Mouse (Mus musculus) kidney, postnatal 36 days (tissue): ENCODE data around the gene Idua.

ENCODE experiments used
- DNase-seq, 2 experiments: peaks; one replicate each; pipeline ENCODE4 v3.0.0; 2021 to 2022; ENCODE audit warnings: mixed read lengths in 2 of 2

The Idua gene

DNA sequence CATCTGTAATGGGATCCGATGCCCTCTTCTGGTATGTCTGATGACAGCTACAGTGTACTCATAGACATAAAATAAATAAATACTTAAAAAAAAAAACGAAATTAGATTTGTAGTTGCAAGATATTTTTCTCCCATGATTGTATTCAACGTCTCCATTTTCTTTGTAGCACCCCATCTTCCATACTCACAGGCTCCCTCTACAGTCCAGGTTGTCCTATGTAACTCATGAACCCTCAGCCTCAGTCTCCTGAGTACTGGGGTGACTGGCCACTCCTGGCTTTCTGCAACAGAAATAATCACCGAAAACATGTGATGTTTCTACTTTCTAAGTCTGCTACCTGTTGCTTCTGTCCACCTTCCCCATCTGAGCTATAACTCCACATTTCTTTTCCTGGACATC is 31.0 kb downstream of the Idua start:
- no peak for DNase-seq

DNA sequence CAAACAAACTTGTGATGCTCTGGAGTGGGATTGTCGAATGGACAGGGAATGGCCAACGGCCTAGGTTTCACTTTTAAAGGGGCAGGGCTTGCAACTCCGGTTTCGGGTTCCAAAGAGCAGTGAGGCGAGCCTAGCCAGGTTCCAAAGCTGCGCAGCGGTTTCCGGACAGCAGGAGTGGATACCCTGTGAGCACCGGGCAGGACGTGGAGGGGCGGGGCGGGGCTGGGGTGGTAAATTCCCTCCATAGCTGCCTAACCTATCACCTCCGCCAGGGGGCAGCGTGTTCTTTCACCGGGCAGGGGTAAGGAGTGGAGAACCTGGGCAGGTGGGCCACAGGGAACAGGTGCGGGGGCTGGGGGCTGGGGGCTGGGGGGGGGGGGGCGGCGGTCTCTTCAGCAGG is 32.1 kb downstream of the Idua start, which contains the start of gene Fgfrl1:
Gene Fgfrl1, plus strand, starts transcription at position 112 of the 400 bp plus-strand sequence.
- peak; percentile 76 to 90 for DNase-seq

DNA sequence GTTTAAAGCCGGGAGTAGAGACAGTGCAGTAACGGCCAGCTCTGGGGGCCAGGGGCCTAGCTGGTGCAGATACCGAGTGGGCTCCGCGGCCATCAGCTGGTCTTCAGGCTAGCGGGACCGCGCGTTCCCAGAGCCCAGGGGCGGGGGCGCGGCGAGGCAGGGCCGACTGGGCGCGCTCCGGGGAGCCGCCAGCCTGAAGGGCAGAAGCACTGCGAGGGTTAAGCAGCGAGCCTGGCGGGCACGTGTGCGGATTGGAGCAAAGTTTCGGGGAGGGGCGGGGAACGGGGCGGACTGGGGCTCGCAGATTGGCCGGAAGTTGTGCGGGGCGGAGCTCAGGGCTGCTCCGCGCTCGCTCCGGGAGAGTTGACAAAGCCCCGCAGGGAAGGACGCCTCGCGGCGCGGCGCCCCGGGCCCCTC is 33.7 kb downstream of the Idua start:
- peak; percentile 92 to 95 for DNase-seq

DNA sequence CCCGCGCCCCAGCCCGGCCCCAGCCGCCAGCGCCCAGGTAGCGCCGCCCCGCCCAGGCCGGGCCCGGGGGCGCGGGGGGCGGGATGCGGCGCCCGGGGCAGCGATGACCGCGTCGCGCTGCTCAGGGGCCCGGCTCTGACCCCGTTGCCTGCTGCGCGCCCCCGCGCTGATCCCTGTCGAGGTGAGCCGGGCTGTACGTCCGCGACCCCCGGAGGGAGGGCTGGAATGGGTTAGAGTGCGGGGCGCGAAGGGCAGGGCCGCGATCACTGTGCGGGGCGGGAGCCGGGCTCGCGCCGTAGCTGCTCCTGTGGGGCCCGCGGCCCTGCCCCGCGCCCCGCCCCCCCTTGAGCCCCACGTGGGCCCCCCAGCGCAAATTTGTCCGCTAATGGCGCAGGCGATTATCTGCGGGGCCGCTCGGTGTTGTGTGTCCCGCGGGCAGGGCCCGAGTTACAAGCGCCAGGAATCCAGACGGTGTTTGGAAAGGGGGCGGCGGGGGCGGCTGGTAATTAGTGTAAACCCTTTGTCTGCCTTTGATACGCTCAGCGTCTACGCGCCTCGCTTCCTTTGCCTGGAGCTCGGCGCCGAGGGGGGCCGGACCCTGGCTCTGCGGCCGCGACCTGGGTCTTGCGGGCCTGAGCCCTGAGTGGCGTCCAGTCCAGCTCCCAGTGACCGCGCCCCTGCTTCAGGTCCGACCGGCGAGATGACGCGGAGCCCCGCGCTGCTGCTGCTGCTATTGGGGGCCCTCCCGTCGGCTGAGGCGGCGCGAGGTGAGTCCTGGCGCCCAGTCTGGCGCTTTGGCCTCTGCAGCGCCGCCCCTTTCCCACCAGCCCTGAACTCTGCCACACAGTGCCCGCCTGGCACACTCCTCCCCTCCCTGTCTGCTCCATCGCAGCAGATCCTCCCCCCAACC is 34.5 kb downstream of the Idua start:
- peak; percentile 75 to 80 for DNase-seq

DNA sequence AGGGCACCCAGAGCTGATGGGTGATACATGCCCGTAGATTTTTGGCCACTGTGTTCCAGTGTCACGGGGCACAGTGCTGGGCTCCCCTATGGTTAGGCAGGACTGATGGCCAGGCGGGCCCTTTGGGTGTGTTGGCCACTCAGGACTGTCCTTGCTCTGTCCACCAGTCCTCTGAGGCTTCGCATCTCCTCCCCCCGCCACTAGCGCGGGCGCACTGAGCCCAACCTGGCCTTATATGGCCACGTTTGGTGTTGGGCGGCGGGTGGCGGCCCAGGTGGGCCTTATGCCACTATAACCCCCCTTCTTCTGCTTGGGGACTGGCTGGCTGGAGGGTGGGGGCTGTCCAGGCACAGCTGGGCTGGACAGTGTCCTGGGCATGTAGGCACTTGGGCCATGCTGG is 35.7 kb downstream of the Idua start:
- no peak for DNase-seq

DNA sequence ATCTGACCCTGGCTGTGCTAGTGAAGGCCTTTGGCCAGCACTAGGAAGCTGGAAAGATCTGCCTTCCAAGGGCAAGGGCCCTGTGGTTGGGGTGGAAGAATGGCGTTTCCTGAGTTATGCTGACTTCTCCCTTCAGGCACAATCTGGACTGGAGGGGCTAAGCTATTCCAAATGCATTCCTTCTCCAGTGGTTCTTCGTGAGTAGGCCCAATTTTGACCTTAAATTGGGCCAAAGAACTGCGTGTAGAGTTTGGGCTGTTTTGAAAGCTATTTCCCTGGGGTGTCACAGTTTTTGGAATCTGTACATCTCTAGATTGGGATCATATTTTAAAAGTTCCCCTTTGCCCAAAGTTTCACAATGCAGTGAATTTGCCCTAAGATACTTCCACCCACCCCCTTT is 36.4 kb downstream of the Idua start:
- DNase-seq = peak in 1 of 2 experiments; percentile 29

DNA sequence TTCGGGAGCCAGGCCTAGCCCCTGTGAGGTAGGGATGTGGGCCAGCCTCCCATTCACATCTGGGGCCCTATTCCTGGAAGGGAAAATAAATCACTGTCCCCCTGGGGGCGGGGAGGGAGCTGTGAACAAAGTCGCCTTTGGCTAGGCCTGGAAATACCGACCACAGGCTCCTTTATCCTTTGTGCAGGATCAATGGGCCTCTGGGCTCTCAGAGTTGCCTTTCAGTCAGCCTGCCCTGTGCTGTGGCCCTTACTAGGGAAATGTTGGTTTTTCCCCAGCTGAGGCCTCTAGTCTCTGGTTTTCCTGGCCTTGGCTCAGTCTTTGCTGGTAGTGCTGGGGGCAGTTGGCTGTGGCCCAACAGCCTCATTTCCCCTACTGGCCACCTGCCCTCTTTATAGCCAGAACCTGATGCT is 37.2 kb downstream of the Idua start:
- DNase-seq = no peak

DNA sequence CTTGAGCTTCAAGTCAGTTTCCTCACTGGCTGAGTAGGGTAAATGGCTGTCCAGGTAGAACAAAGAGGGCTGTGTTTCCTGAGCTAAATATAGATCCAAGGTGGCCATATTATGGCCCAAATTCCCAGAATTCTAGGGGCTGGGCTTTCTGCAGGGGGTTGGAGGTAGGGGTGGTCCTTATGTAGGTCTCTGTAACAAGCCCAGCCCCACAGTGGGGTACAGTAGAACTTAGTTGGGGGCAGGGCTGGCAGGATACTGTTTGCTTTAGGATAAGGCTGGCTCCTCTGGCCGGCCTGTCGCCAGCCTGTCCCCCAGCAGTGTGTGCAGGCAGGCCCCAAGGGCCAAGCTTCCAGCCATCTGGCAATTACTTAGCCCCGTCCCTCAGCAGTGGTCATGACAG is 40.2 kb downstream of the Idua start:
- no peak for DNase-seq

DNA sequence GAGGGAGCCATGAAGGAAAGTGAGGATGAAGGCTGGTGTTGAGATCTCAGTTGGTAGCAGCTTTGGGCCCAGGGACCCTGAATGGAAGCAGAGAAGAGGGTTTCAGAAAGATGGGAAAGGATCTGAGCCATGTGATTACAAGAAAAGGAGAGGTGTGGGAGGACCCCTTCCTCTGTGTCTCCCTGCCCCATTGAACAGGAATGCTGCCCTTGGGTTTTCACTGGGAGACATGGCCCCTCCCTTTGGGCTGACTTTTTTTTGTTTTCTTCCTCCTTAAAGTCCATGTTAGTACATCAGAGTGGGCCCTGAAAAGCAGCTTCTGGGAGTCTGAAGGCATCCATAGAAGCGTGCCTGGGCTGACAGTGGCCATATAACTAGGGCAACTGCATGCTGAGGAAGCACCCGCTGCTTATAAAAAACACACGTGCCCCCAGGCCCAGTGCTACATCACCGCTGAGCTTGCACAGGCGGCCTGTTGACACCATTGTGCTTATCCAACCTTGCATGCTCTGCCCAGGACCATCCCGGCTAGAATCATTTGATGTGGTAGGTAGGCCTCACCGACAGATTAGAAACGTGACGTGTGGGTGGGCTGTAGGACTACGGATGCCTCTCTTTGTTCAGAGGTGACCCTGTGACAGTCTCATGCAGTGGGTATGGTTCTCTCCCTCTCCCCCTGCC is 41.4 kb downstream of the Idua start:
- no peak for DNase-seq

DNA sequence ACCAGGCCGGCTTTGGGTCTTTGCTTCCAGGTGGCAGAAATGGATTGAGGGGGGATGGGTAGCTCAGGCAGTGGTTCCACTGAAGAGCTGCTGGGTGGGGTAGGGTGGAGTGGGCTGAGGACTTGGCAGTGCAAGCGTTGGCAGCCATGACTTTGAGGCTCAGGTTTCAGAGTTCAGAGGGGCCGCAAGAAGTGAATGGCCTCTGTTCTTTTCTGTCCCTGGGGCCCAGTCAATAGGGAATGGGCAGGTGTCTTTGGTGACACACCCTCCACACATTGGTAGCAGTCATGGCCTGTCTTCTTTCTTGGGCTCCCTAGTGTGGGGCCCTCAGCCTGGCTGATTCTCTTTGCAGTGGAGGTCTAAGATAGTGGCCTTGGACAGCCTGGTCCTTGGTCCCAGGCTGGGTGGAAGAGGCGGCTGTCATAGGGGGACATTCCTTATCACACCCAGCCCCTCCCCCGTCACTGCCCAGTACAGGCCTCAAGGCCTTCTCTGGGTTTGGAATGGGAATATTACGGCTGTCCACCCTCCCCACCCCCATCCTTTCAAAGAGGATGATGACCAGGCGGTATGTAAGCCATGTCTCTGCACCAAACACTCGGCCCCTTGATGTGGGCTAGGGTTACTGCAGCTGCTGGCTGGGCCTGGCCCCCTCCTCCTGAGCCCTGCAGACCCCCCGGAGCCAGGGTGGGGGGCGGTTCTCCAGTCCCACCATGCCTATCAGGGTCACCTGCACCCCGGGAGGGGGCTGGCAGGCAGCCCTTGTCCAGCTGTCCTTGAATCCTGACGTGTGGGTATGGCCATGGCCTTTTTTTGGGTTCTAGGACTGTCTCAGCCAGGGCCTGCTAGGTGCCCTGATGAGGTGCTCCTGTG is 43.9 kb downstream of the Idua start:
- DNase-seq = no peak

DNA sequence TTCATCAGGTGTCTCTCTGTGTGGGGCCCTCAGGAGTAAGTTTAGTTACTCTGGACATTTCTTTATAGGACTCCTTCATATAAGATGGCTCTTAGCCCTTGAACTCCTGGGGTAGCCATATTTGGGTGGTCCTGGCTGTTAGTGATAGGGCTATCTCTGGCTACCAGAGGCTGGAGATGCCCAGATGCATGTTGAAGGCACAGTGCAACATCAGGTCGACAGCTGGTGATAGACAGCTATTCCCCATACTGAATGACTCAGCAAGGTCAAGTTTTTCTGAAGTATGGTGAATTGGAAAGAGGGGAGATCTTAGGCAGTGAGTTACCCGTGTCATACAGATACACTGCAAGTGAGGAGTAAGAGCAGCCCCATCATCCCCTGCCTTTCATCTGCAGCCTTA is 47.6 kb downstream of the Idua start:
- DNase-seq = no peak

DNA sequence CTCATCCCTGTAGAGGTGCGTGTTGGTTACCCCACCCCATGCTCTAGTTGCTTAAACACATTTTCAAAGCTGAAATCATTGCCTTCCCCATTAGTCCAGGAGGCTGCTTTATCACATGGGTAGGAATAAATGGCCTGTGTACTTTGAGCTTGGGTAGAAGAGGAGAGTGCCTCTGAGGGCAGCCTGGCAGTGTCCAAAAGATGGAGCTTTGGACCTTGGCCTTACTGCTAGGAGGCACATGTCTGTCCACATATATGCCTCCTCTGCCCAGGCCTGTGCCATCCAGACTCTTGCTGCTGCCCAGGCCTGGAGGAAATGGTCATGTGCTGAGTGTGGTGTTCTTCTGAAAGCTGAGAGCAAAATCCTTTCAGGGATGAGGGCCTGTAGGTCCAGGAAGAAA is 48.3 kb downstream of the Idua start:
- peak; percentile 71 to 86 for DNase-seq

DNA sequence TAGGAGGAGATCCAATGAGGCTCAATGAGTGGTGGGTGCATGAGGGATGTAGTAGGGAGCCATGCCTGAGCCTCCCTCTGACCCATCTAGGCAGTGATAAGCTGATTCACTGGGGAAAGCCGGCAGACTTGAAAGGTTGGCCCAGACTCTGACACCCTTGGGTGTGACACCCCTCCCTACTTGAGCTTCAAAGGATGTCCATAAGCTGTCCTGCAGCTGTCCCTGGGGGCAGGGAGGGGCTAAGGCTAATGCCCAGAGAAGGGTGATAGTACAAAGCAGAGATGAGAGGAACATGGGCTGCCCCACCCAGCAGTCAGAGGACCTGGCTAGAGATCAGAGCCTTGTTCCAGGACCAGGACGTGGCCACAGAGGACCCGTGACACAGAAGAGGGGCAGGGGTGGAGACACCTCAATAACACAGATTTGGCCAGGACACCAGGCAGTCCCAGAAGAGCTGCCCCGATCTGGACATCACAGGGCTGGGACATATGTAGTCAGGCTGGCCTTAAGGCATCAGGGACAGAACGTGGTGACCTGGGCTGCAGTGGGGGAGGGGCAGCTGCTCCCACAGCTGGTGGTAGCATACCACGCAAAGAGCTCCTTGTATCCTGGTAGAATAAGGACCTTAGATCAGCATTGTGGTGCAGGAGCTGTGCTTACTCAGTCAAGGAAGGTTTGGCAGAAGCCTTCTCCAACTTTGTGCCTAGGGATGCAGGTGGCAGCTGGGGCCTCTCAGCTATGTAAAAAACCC is 49.0 kb downstream of the Idua start:
- no peak for DNase-seq

DNA sequence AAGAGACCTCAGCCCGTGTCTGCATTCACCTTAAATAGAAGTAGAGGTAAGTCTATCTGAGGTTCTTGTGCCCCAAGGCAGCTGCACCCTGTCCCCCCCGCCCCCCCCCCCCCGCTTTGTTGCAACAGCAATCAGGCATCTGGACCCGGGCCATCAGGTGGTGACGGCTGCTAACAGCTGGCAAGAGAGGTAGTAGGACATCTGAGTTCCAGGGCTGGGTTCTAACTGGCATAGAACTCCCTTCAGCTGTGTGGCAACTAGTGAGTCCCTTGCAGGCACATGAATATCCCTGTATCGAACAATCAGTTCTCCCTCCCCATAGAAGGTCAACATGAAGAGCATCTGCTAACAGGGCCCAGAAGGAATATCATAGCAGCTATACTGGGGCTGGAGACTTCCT is 51.8 kb downstream of the Idua start:
- no peak for DNase-seq

DNA sequence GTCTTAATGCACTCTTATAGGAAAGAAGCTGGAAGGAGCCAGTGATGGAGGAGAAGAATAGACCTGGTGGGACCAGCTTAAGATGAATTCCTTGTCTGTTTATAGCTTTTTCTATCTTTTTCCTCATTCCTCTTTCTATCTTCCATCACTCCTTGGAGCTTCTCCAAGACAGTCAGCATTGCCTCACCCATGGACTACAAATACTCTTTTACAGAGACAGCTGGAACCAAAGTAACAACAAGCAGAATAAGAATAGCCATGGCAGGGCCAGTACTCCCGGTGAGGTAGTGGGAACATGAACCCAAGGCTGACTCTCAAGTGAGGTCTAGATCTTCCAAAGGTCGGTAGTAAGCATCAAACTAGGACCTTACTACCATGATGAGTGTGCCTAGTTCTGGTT is 53.0 kb downstream of the Idua start:
- no peak for DNase-seq

DNA sequence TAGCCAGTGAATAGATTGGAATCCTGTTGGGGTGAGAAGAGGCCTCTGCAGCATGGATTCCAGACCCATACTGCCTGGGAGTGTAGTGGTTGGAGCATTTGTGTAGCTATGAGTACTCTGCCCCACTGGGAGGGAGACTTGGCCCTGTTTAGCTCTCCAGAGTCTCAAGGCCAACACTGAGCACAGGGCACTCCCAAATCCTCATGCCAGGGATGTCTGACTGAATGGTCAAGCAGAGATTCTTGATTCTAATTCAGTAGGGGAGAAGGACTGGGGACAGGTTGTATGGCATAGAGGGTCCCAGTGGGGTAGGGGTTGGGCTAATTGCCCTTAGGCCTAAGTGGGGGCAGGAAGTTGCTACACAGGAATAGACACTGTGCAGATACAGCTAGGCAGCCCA is 53.6 kb downstream of the Idua start:
- no peak for DNase-seq

DNA sequence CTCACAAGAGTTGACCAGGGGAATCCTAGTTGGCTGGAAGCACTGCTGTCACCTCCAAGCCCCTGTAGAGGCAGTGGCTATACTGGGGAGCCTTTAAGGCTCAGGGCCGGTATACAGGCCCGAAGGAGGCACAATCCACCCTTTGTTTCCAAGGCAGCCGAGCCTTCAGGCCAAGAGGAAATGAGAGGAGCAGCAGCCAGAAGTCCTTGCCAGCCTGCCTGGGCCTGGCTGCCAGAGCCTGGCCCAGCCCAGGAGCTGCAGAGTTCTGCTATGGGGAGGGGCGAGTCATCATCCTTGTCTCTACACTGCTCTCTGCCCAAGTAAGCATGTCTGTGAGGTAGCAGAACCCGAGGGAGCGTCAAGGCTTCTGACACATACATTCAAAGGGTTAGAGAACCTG is 54.0 kb downstream of the Idua start:
- DNase-seq = peak; percentile 28 to 38

DNA sequence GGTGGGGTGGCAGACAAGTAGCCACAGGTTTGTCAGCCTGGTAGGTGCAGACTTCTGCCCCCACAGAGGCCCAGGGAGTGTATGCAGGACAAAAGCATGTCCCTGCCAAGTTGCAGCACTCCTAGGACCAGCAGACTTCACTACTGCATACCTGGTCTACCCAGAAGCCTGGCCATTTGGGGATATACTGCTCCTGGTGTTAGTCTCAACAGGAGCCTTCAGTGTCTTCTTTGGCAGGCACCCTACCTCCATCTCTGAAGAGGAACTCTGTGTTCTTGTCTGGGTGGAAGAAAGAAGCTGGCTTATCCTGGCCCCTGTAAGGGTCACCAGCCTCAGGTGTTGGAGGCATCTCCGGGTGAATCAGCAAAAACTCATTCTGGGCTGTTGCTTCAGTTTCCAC is 55.8 kb downstream of the Idua start:
- DNase-seq = no peak

DNA sequence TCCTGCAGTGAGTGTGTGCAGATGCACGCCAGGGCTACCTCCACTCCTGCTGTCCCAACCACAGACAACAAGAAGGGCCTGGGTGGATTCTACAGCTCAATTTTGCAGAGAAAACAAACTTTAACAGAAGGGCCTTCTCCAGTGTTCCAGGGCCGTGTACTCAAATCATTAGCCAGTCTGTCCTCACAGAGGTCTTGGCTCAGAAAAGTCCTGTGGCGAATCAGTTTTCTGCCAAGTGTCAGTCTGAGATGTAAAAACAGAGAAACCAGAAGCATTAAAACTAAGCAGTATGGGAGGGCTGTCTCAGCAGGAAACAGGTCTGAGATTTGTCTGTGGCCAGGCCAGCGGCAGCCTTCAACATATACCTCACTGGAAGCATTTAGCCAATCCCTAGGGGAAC is 57.9 kb downstream of the Idua start:
- no peak for DNase-seq

DNA sequence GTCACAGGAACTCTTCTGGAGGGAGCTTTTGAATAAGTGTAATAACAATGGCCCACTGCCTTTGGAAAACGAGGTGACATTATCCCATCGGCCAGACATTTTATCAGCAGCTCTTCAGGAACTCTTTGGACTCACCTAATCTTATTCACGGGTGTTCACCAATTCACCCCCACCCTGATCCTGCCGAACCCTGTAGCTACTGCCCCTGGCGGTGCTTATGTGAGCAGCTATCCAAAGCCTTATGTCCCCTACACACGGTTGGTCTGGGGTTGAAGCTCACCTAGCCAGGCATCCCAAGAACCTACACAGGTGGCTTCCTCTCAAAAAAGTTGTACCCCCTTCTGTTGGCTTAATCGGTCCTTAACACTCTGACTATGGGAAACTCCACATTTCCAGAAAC is 59.6 kb downstream of the Idua start:
- no peak for DNase-seq

DNA sequence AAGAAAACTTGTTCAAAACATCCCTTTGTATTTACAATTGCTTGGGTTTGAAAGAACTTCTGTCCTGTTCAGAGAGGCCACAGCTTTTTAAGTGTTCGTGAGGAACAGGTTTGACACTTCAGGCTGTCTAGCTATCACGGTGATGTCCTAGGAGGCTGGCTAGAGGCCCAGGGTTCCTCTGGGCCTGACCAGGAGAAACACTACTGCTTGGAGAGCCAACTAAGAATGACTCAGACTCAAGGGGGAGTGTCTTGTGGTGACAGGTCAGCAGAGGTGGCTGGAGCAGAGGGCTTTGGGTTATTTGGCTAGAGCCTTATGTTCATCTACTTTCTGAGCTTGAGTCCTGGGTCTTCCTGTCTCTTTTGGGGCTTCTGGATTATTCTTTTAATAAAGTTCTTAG is 63.9 kb downstream of the Idua start:
- peak; percentile 29 to 34 for DNase-seq

DNA sequence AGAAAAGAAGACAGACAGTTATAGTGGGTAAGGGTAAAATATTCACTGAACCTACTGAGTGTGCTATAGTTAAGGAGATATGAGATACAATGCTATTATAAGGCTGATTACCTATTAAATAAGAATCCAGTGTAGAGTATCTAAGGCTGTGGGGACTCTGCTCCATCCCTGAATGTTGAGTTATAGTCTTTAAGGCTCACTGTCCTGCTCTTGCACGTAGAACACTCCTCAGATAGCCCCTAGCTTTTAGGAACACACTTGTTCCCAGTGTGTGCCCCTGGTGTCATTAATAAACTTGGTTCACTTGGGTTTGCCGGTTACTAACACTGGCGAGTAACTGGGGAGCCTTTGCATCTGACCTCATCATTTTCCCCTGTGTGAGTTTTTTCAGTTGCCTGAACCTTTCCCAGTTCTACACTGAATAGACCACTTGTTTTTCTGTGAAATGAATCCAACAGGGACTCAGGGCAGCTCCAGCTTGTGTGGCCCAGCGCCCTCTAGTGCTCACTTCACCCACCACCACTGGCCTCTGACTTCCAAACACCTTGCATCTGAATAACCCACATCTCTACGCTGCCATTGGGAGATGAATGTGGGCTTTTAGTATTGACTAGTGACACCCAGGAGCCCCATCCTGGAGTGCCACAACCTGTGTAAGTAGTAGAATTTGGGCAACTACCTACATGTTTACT is 66.6 kb downstream of the Idua start:
- DNase-seq = peak; percentile 82 to 93
